Mouse (Mus musculus) urinary bladder, postnatal 25 days (tissue): ENCODE results near the gene Bhlhb9.

Source experiments
- DNase-seq: peaks from one replicate; pipeline ENCODE4 v3.0.0; 2022; ENCODE audit warnings: low spot score

Bhlhb9 gene

DNA sequence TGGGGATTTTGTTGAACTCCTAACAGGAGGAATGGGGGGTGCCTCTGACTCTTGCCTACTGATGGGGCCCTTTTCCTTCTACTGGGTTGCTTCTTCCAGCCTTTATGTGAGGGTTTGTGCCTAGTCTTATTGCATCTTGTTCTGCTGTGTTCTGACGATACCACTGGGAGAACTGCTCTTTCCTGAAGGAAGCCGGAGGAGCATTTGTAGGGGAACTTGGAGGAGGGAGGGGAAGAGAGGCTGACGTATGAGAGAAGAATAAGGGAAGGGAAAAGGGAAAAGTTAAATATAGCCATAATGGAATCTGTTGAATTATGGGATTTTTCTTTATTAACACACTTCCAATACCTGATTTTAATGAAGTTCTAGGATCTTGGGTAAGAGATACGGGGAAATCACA lies 119.2 kb downstream of the Bhlhb9 start:
- no peak for DNase-seq

DNA sequence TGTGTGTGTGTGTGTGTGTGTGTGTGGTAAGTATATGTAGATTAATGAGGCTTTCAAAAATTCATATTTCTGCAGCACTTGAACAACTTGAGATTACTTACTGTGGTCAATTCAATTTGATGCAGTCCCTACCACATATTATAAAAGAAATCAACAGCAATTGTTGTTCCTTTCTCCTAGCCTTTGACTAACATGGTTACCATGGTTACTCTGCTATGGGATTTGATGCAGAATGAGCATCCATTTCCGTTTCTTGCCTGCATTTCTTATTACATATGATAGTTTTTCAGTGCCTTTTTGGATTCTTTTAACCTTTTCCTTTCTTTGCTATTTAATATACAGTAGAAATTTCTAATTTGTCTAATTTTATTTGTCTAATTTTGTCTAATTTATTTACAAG lies 119.7 kb downstream of the Bhlhb9 start:
- DNase-seq = no peak

DNA sequence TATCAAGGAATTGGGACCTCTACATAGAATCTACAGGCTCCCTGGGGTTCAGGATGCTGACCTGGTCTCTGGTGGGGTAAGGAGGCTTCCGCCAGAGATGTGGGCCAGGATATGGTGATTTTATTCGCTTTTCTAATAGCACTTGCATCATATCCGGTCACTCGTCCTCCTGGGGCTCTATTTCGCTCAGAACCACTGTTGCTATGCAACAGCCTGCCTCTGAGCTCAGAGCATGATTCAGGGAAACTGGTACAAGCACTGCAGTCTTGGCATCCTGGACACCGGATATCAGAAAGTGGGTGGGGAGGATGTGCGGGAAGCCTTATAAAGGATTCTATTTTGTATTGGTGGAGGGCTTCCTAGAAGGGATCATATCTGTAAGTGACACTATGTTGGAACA lies 124.8 kb downstream of the Bhlhb9 start:
- DNase-seq = no peak

DNA sequence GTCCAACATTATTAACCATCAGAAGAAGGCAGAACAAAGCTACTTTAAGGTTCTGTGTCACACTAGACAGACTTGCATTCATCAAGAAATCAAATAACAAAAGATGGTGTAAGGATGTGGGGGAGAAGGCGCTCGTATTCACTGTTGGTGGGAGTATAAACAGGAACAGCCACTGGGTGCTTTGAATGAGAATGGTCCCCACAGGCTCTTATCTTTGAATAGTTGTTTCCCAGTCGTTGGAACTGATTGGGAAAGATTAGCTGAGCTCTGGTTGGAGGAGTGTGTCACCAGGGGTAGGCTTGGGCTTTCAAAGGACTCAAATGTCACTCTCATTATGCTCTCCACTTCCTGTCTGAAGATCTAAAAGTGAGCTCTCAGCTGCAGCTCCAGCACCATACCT lies 128.5 kb downstream of the Bhlhb9 start:
- DNase-seq = no peak

DNA sequence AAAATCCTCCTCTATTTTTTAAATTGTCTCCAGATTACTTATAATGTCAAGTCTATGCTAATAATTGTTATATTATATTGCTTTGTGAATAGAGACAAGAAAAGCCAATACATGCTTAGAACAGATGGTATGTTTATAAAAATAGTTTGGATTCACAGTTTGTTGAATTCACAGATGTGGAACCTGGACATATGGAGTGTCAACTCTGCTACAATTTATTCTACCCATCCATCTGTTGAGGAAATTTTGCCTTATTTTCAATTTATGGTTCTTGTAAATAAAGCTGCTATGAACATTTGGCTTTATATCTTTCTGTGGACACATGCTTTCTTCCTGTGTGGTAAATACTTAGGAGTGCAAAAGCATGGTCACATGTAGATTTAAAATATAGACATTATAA lies 131.2 kb downstream of the Bhlhb9 start:
- no peak for DNase-seq

DNA sequence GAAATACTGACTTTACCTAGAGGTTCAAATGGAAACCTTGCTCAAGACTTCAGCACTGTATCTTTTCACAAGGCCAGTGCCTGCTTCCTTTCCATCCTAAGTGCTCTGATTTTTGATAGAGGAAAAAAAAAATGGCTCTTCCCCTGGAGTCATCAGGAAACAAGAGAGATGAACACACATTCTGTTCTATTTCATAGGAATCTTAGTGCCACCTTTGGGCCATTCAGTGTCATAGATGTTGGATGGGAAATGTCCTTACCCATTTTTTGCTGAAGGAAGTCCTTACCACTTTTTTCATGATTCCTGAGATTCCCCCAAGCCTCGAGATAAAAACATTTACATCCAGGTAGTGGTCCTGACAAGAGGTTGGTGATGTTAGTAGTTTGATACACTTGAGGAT lies 139.1 kb downstream of the Bhlhb9 start:
- DNase-seq = no peak
